Mouse (Mus musculus) frontal cortex, adult 2 months (tissue): Measurements from ENCODE around the gene Ttc19. TPM values are rescaled to one million over a fixed set of nuclear protein-coding genes. Genes with fewer than 3 reads are reported as not detected.
"Not testable (repeated sequence)": the region's sequence is repeated elsewhere in the genome, so short reads cannot be mapped to it uniquely, and the experiment has no call there.

Source experiments
- DNase-seq, 2 experiments: peaks; one replicate each; pipeline ENCODE4 v3.0.0; 2022; ENCODE audit warnings: low spot score in 1 of 2; ENCODE audit errors: extremely low spot score in 1 of 2
- polyA plus RNA-seq: library from polyadenylated mRNA; depleted of rRNA; stranded (reverse); fragments of >200 nt; gene quantifications from 2 replicates; pipeline ENCODE4 v1.2.3, GENCODE M21; 2012

Gene Ttc19
- polyA plus RNA-seq, 1 experiment, result 58.1 TPM

- peak in 1 of 2 experiments; percentile 33 for DNase-seq
Measured at GRCm38 (mm10) chr11:62281601-62281997, 326 bp downstream of the Ttc19 start.

GRCm38 (mm10) chr11:62284020-62284419 is 2.7 kb downstream of the Ttc19 start:
- DNase-seq, result not testable (repeated sequence)

GRCm38 (mm10) chr11:62285020-62285419 is 3.7 kb downstream of the Ttc19 start:
- no peak for DNase-seq

GRCm38 (mm10) chr11:62287700-62288099 is 6.4 kb downstream of the Ttc19 start:
- no peak for DNase-seq

- no peak for DNase-seq
Measured at GRCm38 (mm10) chr11:62294121-62294520, 12.8 kb downstream of the Ttc19 start.

- DNase-seq, result no peak
Measured at GRCm38 (mm10) chr11:62298883-62299282, 17.6 kb downstream of the Ttc19 start.

GRCm38 (mm10) chr11:62305866-62306265 is 24.6 kb downstream of the Ttc19 start:
- peak; percentile 24 to 65 for DNase-seq

- no peak for DNase-seq
Measured at GRCm38 (mm10) chr11:62309296-62309695, 28.0 kb downstream of the Ttc19 start.

GRCm38 (mm10) chr11:62314984-62315383 is 33.7 kb downstream of the Ttc19 start:
- no peak for DNase-seq

GRCm38 (mm10) chr11:62317746-62318145 is 36.5 kb downstream of the Ttc19 start:
- DNase-seq, result peak; percentile 70 to 83

- DNase-seq, result no peak
Measured at GRCm38 (mm10) chr11:62320097-62320496, 38.8 kb downstream of the Ttc19 start.

GRCm38 (mm10) chr11:62323659-62324058 is 42.4 kb downstream of the Ttc19 start:
- no peak for DNase-seq

- no peak for DNase-seq
Measured at GRCm38 (mm10) chr11:62331141-62331540, 49.9 kb downstream of the Ttc19 start.

- no peak for DNase-seq
Measured at GRCm38 (mm10) chr11:62332228-62332627, 51.0 kb downstream of the Ttc19 start.

GRCm38 (mm10) chr11:62343002-62343401 is 61.7 kb downstream of the Ttc19 start:
- DNase-seq, result no peak

GRCm38 (mm10) chr11:62351948-62352347 is 70.7 kb downstream of the Ttc19 start:
- no peak for DNase-seq

- no peak for DNase-seq
Measured at GRCm38 (mm10) chr11:62355216-62355615, 73.9 kb downstream of the Ttc19 start.

- DNase-seq, result no peak
Measured at GRCm38 (mm10) chr11:62366879-62367278, 85.6 kb downstream of the Ttc19 start.

GRCm38 (mm10) chr11:62369924-62370323 is 88.7 kb downstream of the Ttc19 start:
- DNase-seq, result no peak

- DNase-seq, result no peak
Measured at GRCm38 (mm10) chr11:62371776-62372175, 90.5 kb downstream of the Ttc19 start.

- DNase-seq, result not testable (repeated sequence)
Measured at GRCm38 (mm10) chr11:62377202-62377851, 96.1 kb downstream of the Ttc19 start.
